Mouse (Mus musculus): ENCODE measurements around the gene Lrrk2.
A peak's percentile ranks its signal among the peaks of the same experiment; 100 is the strongest.

Gene Lrrk2

GRCm38 (mm10) chr15:91685880-91686563, 13.0 kb downstream of the Lrrk2 start:
- no peak for DNase-seq (ENCODE audit: low spot score)

GRCm38 (mm10) chr15:91690648-91691047, 17.7 kb downstream of the Lrrk2 start:
- DNase-seq (ENCODE audit: low spot score) = no peak

- DNase-seq (ENCODE audit: low spot score) = no peak
Observed at GRCm38 (mm10) chr15:91693051-91693450, 20.1 kb downstream of the Lrrk2 start.

GRCm38 (mm10) chr15:91693856-91694255, 20.9 kb downstream of the Lrrk2 start:
- no peak for DNase-seq (ENCODE audit: low spot score)

- DNase-seq (ENCODE audit: low spot score) = no peak
Observed at GRCm38 (mm10) chr15:91700841-91701240, 27.9 kb downstream of the Lrrk2 start.

GRCm38 (mm10) chr15:91702991-91703715, 30.2 kb downstream of the Lrrk2 start:
- DNase-seq (ENCODE audit: low spot score) = peak; percentile 7

- no peak for DNase-seq (ENCODE audit: low spot score)
Observed at GRCm38 (mm10) chr15:91704091-91704490, 31.1 kb downstream of the Lrrk2 start.

- DNase-seq (ENCODE audit: low spot score) = peak; percentile 24
Observed at GRCm38 (mm10) chr15:91709207-91710130, 36.5 kb downstream of the Lrrk2 start.

- DNase-seq (ENCODE audit: low spot score) = no peak
Observed at GRCm38 (mm10) chr15:91735216-91735922, 62.4 kb downstream of the Lrrk2 start.

- peak; percentile 70 for DNase-seq (ENCODE audit: low spot score)
Observed at GRCm38 (mm10) chr15:91736791-91737533, 64.0 kb downstream of the Lrrk2 start.

GRCm38 (mm10) chr15:91738808-91739207, 65.8 kb downstream of the Lrrk2 start:
- no peak for DNase-seq (ENCODE audit: low spot score)

- no peak for DNase-seq (ENCODE audit: low spot score)
Observed at GRCm38 (mm10) chr15:91745501-91745900, 72.5 kb downstream of the Lrrk2 start.

GRCm38 (mm10) chr15:91752111-91752510, 79.1 kb downstream of the Lrrk2 start:
- DNase-seq (ENCODE audit: low spot score) = peak; percentile 58

- peak; percentile 6 for DNase-seq (ENCODE audit: low spot score)
Observed at GRCm38 (mm10) chr15:91753378-91754080, 80.6 kb downstream of the Lrrk2 start.

- DNase-seq (ENCODE audit: low spot score) = peak; percentile 85
Observed at GRCm38 (mm10) chr15:91754546-91754945, 81.6 kb downstream of the Lrrk2 start.

- DNase-seq (ENCODE audit: low spot score) = no peak
Observed at GRCm38 (mm10) chr15:91755756-91756155, 82.8 kb downstream of the Lrrk2 start.

- no peak for DNase-seq (ENCODE audit: low spot score)
Observed at GRCm38 (mm10) chr15:91772041-91772440, 99.1 kb downstream of the Lrrk2 start.

GRCm38 (mm10) chr15:91779166-91779565, 106.2 kb downstream of the Lrrk2 start:
- DNase-seq (ENCODE audit: low spot score) = no peak

- DNase-seq (ENCODE audit: low spot score) = peak; percentile 78
Observed at GRCm38 (mm10) chr15:91781172-91781571, 108.2 kb downstream of the Lrrk2 start.

- DNase-seq (ENCODE audit: low spot score) = no peak
Observed at GRCm38 (mm10) chr15:91788338-91788737, 115.4 kb downstream of the Lrrk2 start.

All from retina, embryonic 14.5 days (tissue).